Mouse (Mus musculus) neural tube, embryonic 11.5 days (tissue): ENCODE data around the gene Ptprj. TPM values are rescaled to one million over a fixed set of nuclear protein-coding genes. Genes with fewer than 3 reads are reported as not detected.

ENCODE experiments used
- ATAC-seq: fragments of 200-750 bp; cut with Nextera tagmentation; 2 replicates; pipeline ENCODE4 v1.8.0; 2017; ENCODE audit warnings: moderate number of reproducible peaks, mild to moderate bottlenecking, moderate TSS enrichment, moderate library complexity; ENCODE audit not compliant: insufficient read depth, low FRiP score, low TSS enrichment
- DNase-seq: peaks from one replicate; pipeline ENCODE4 v3.0.0-alpha.2; 2015; ENCODE audit warnings: low spot score
- H3K27ac ChIP-seq: fragments of 300-500 bp; sonication (generic); 2 replicates; pipeline ENCODE4 v1.5.1; 2014; ENCODE audit warnings: low read depth, mild to moderate bottlenecking, low read length
- H3K27me3 ChIP-seq: fragments of 300-500 bp; sonication (generic); 2 replicates; pipeline ENCODE4 v1.6.1; 2014; ENCODE audit warnings: mild to moderate bottlenecking, low read length, mixed read lengths; ENCODE audit not compliant: control insufficient read depth, insufficient read depth
- H3K36me3 ChIP-seq: fragments of 300-500 bp; sonication (generic); 2 replicates; pipeline ENCODE4 v1.6.1; 2014; ENCODE audit warnings: mild to moderate bottlenecking, low read length, moderate library complexity, mixed read lengths; ENCODE audit not compliant: control insufficient read depth, insufficient read depth
- H3K4me1 ChIP-seq: fragments of 300-500 bp; sonication (generic); 2 replicates; pipeline ENCODE4 v1.6.1; 2014; ENCODE audit warnings: low read length, mixed read lengths; ENCODE audit not compliant: control insufficient read depth, insufficient read depth
- H3K4me2 ChIP-seq: fragments of 300-500 bp; sonication (generic); 2 replicates; pipeline ENCODE4 v1.6.1; 2014; ENCODE audit warnings: low read depth, mild to moderate bottlenecking, moderate library complexity
- H3K4me3 ChIP-seq: fragments of 300-500 bp; sonication (generic); 2 replicates; pipeline ENCODE4 v1.5.1; 2014; ENCODE audit warnings: low read depth, low read length
- H3K9ac ChIP-seq: fragments of 300-500 bp; sonication (generic); 2 replicates; pipeline ENCODE4 v1.6.1; 2014; ENCODE audit warnings: mild to moderate bottlenecking, low read length
- H3K9me3 ChIP-seq: fragments of 300-500 bp; sonication (generic); 2 replicates; pipeline ENCODE4 v1.6.1; 2016; ENCODE audit warnings: low read length; ENCODE audit not compliant: control insufficient read depth
- whole genome bisulfite sequencing: fragments of 180-500 bp; shearing (Covaris S2); extraction: QIAGEN DNeasy Blood & Tissue Kit; methylation state at CpG from one replicate; pipeline ENCODE4 v1.1.7; 2014; 5-methylcytosine and 5-hydroxymethylcytosine counted together
- polyA plus RNA-seq: library from polyadenylated mRNA; unstranded; fragments of >200 nt; fragmentation: Nextera tagmentation; extraction: Ambion mirVana; gene quantifications from 2 replicates; pipeline ENCODE4 v1.2.1, GENCODE M21; 2014

The Ptprj gene
- polyA plus RNA-seq, 1 experiment from 2014 or later: 3.7 TPM

GRCm38 (mm10) chr2:90480747-90481308, 99.6 kb downstream of the Ptprj start:
- ATAC-seq (no peak), DNase-seq (no peak)
- no peak overlapping the region for H3K4me3 ChIP-seq
- H3K27ac ChIP-seq: no peak overlapping the region
- H3K4me1 ChIP-seq: 0 out of 2 replicates have a peak, but pooled peaks cover 5% of the 10 kb centered on the region
- 75% methylated on average over 13 of the region's 13 CpGs for WGBS
- H3K9me3 ChIP-seq: no peaks in the 10 kb centered on the region
- no peaks in the 10 kb centered on the region for H3K36me3 ChIP-seq
- H3K9ac ChIP-seq: no peak overlapping the region
- no peaks in the 10 kb centered on the region for H3K27me3 ChIP-seq
- H3K4me2 ChIP-seq: no peak overlapping the region

GRCm38 (mm10) chr2:90478531-90478930, 101.9 kb downstream of the Ptprj start:
- H3K27me3 ChIP-seq: no peaks in the 10 kb centered on the region
- H3K27ac ChIP-seq: no peak overlapping the region
- ATAC-seq: no peak
- no peaks in the 10 kb centered on the region for H3K9me3 ChIP-seq
- 88% methylated on average over 7 of the region's 7 CpGs for WGBS
- DNase-seq: no peak
- H3K4me1 ChIP-seq: peaks cover 5% of the 10 kb centered on the region; the same call in 1 of the 2 replicates
- H3K4me3 ChIP-seq: no peak overlapping the region
- H3K36me3 ChIP-seq: no peaks in the 10 kb centered on the region
- H3K9ac ChIP-seq: no peak overlapping the region
- H3K4me2 ChIP-seq: no peak overlapping the region

GRCm38 (mm10) chr2:90477617-90478016, 102.8 kb downstream of the Ptprj start:
- Histone ChIP-seq H3K27me3 (no peaks in the 10 kb centered on the region), H3K36me3 (no peaks in the 10 kb centered on the region), H3K27ac (no peak overlapping the region), H3K4me2 (no peak overlapping the region), H3K9me3 (no peaks in the 10 kb centered on the region), H3K4me3 (no peak overlapping the region), H3K4me1 (peaks cover 5% of the 10 kb centered on the region; the same call in 1 of the 2 replicates), H3K9ac (no peak overlapping the region; the same call in 1 of the 2 replicates)
- no peak for DNase-seq
- 32% methylated on average over 8 of the region's 8 CpGs for WGBS
- no peak for ATAC-seq

- DNase-seq: no peak
- 89% methylated on average over 4 of the region's 5 CpGs for WGBS
- Histone ChIP-seq H3K9ac (no peak overlapping the region), H3K4me1 (peaks cover 5% of the 10 kb centered on the region; the same call in 1 of the 2 replicates), H3K4me3 (no peak overlapping the region), H3K36me3 (no peaks in the 10 kb centered on the region), H3K27ac (no peak overlapping the region), H3K9me3 (no peaks in the 10 kb centered on the region), H3K27me3 (no peaks in the 10 kb centered on the region), H3K4me2 (no peak overlapping the region)
- ATAC-seq: no peak
Observed at GRCm38 (mm10) chr2:90476792-90477191, 103.7 kb downstream of the Ptprj start.

- Histone ChIP-seq H3K4me2 (no peak overlapping the region), H3K9me3 (no peaks in the 10 kb centered on the region), H3K36me3 (no peaks in the 10 kb centered on the region), H3K9ac (no peak overlapping the region), H3K27ac (no peak overlapping the region), H3K27me3 (no peaks in the 10 kb centered on the region), H3K4me3 (no peak overlapping the region), H3K4me1 (peaks cover 5% of the 10 kb centered on the region; the same call in 1 of the 2 replicates)
- whole genome bisulfite sequencing: 84% methylated on average over 11 of the region's 11 CpGs
- DNase-seq (no peak), ATAC-seq (no peak)
Observed at GRCm38 (mm10) chr2:90476319-90476718, 104.1 kb downstream of the Ptprj start.

- ATAC-seq (peak; percentile 91), DNase-seq (peak; percentile 87)
- peak overlapping the region; percentile 39 for H3K4me2 ChIP-seq
- WGBS: 3% methylated on average over 11 of the region's 11 CpGs
- H3K4me1 ChIP-seq: peaks cover 5% of the 10 kb centered on the region; the same call in 1 of the 2 replicates
- no peak overlapping the region for H3K4me3 ChIP-seq
- H3K36me3 ChIP-seq: no peaks in the 10 kb centered on the region
- no peaks in the 10 kb centered on the region for H3K9me3 ChIP-seq
- no peaks in the 10 kb centered on the region for H3K27me3 ChIP-seq
- H3K9ac ChIP-seq: 0 out of 2 replicates have a peak overlapping the region, but pooled peaks have one; percentile 5
- H3K27ac ChIP-seq: peak overlapping the region; percentile 51; the same call in 1 of the 2 replicates
Observed at GRCm38 (mm10) chr2:90474593-90475405, 105.6 kb downstream of the Ptprj start.

- no peak overlapping the region for H3K27ac ChIP-seq
- H3K4me2 ChIP-seq: no peak overlapping the region
- peaks cover 1% of the 10 kb centered on the region; the same call in 1 of the 2 replicates for H3K4me1 ChIP-seq
- no peak for ATAC-seq
- 83% methylated on average over 4 of the region's 4 CpGs for WGBS
- H3K27me3 ChIP-seq: no peaks in the 10 kb centered on the region
- H3K4me3 ChIP-seq: no peak overlapping the region
- H3K36me3 ChIP-seq: no peaks in the 10 kb centered on the region
- H3K9me3 ChIP-seq: no peaks in the 10 kb centered on the region
- DNase-seq: no peak
- no peak overlapping the region for H3K9ac ChIP-seq
Observed at GRCm38 (mm10) chr2:90472701-90473100, 107.7 kb downstream of the Ptprj start.

- Histone ChIP-seq H3K36me3 (no peaks in the 10 kb centered on the region), H3K9ac (no peak overlapping the region), H3K4me2 (no peak overlapping the region), H3K9me3 (no peaks in the 10 kb centered on the region), H3K4me3 (no peak overlapping the region), H3K4me1 (no peaks in the 10 kb centered on the region; the same call in 1 of the 2 replicates), H3K27ac (no peak overlapping the region), H3K27me3 (no peaks in the 10 kb centered on the region)
- DNase-seq: no peak
- ATAC-seq: no peak
- 50% methylated on average over 6 of the region's 6 CpGs for WGBS
Observed at GRCm38 (mm10) chr2:90470122-90470521, 110.3 kb downstream of the Ptprj start.
